Comparison of ENCODE assay signal across 18 mouse cellular contexts in the genomic region with DNA sequence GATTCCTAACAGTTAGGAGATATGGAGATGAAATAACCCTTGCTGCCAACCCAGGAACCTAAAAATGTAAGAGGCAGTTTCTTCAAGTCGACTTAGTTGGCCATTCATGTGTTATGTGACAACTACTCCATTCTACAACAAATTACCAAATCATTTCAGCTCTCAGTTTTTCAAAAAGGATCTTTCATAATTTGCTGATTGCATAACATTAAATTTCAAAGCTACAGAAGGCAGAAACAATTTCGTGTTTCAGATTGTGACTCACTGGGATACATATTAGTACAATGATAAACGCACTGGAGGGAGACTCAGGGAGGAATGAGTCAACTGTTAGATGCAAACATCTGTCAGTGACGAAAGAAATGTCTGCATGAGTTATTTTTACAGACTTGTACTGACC. TPM values are rescaled to one million over a fixed set of nuclear protein-coding genes. Genes with fewer than 3 reads are reported as not detected.
A peak's percentile ranks its signal among the peaks of the same experiment; 100 is the strongest.
DNase-seq lines count a peak whose midpoint lies in the region; ATAC-seq and TF ChIP-seq lines count a peak whose summit lies in the region.
"Had no signal": no experiment of that assay in that cellular context is flagged by ENCODE, and none has a peak within 500 bp of the region (broad histone marks: within the 10 kb centered on the region; RNA-seq: fewer than 3 reads in every experiment).

No protein-coding gene starts in this region.

- peak; percentile 72; the same call in 1 of the 2 replicates for ATAC-seq in lung, embryonic 16.5 days (ENCODE audit: low read depth)
- 0 out of 2 replicates have a peak, but pooled peaks have one; percentile 22 for ATAC-seq in common myeloid progenitor, adult 5-6 weeks (replicated peaks; ENCODE audit: low read depth, poor library complexity, severe bottlenecking)
- no peak for ATAC-seq in erythroblast, adult 5-6 weeks (replicated peaks; ENCODE audit: low FRiP score, poor library complexity, severe bottlenecking)

- H3K4me2 ChIP-seq in lung, embryonic 16.5 days (ENCODE audit: low read depth, low read length) = no peak overlapping the region
- H3K4me2 ChIP-seq: embryonic facial prominence, embryonic 12.5 days; forebrain, embryonic 13.5 days; heart, embryonic 15.5 days; liver, embryonic 11.5 days; lung, embryonic 15.5 days; midbrain, embryonic 11.5 days had no signal

- no peak for DNase-seq in lung, adult 2 months
- peak; percentile 63 for DNase-seq in Muller cell, postnatal 12 days (ENCODE audit: inconsistent ontology term)
- DNase-seq in skeletal muscle tissue, adult 2 months (ENCODE audit: low read depth, low spot score) = peak; percentile 10
- no peak for DNase-seq in MN1 (ENCODE audit: low spot score)
- DNase-seq: kidney, adult 2 months; kidney, postnatal 14 days; layer of hippocampus, adult 9-11 months; thymus, postnatal 36 days had no signal

- no peaks in the 10 kb centered on the region for H3K27me3 ChIP-seq in lung, embryonic 16.5 days (ENCODE audit: control insufficient read depth, insufficient read depth, low read depth, low read length)
- H3K27me3 ChIP-seq: embryonic facial prominence, embryonic 12.5 days; forebrain, embryonic 13.5 days; heart, embryonic 15.5 days; lung, embryonic 15.5 days had no signal

- no peak overlapping the region for H3K4me3 ChIP-seq in lung, embryonic 16.5 days (ENCODE audit: low read length)
- H3K4me3 ChIP-seq in lung, adult 2 months (replicated peaks; ENCODE audit: extremely low read depth, low read depth, low read length) = no peak overlapping the region
- H3K4me3 ChIP-seq: embryonic facial prominence, embryonic 12.5 days; forebrain, embryonic 13.5 days; heart, embryonic 15.5 days; hindbrain, embryonic 10.5 days; lung, embryonic 15.5 days had no signal

- H3K9ac ChIP-seq in lung, embryonic 16.5 days (ENCODE audit: low read length) = no peak overlapping the region
- H3K9ac ChIP-seq: embryonic facial prominence, embryonic 12.5 days; forebrain, embryonic 13.5 days; heart, embryonic 15.5 days; lung, embryonic 15.5 days had no signal

- no peaks in the 10 kb centered on the region for H3K9me3 ChIP-seq in lung, embryonic 16.5 days (ENCODE audit: control insufficient read depth, low read length)
- H3K9me3 ChIP-seq: embryonic facial prominence, embryonic 12.5 days; forebrain, embryonic 13.5 days; heart, embryonic 15.5 days; hindbrain, embryonic 10.5 days; lung, embryonic 15.5 days had no signal

- WGBS in lung, embryonic 16.5 days = 43% methylated on average over 4 of the region's 4 CpGs
- WGBS in lung, adult 2 months = 29% methylated on average over 4 of the region's 4 CpGs

- no peaks in the 10 kb centered on the region for H3K36me3 ChIP-seq in lung, embryonic 16.5 days (ENCODE audit: control insufficient read depth, insufficient read depth, low read length)
- H3K36me3 ChIP-seq: embryonic facial prominence, embryonic 12.5 days; heart, embryonic 15.5 days; hindbrain, embryonic 10.5 days; lung, embryonic 15.5 days had no signal

- no peak for TF ChIP-seq POLR2A in lung, adult 2 months (IDR thresholded peaks at IDR 0.05; ENCODE audit: borderline replicate concordance, extremely low read depth, low read depth, low read length)

- H3K4me1 ChIP-seq in lung, embryonic 16.5 days (replicated peaks; ENCODE audit: control insufficient read depth, insufficient read depth, low read length) = peaks cover 10% of the 10 kb centered on the region
- H3K4me1 ChIP-seq in lung, adult 2 months (ENCODE audit: control insufficient read depth, insufficient read depth, low read length) = no peaks in the 10 kb centered on the region; the same call in 1 of the 2 replicates

- peak overlapping the region; percentile 40; the same call in 1 of the 2 replicates for H3K27ac ChIP-seq in lung, embryonic 16.5 days (ENCODE audit: low read length)
- H3K27ac ChIP-seq: embryonic facial prominence, embryonic 12.5 days; forebrain, embryonic 13.5 days; hindbrain, embryonic 10.5 days; lung, embryonic 15.5 days had no signal

- TF ChIP-seq CTCF in lung, adult 2 months (IDR thresholded peaks at IDR 0.05; ENCODE audit: insufficient read depth, low read length) = no peak

RNA-seq across cellular contexts. Expression of gene Zmynd11, which starts 15.3 kb away (rescaled TPM):
- 130 and 139 TPM in 2 replicates for polyA plus RNA-seq in lung, embryonic 16.5 days (2015; fragmentation: Nextera tagmentation; extraction: Ambion mirVana)
- 47.9 and 62.0 TPM in 2 replicates for polyA plus RNA-seq in lung, adult 2 months (2012; rRNA removed)
- total RNA-seq in common myeloid progenitor, adult 5-6 weeks (2017) = 70.0 and 78.6 TPM in 2 replicates
- total RNA-seq in erythroblast, adult 5-6 weeks (2015; ENCODE audit: low replicate concordance) = 1.5 and 14.8 TPM in 2 replicates
- total RNA-seq in erythroblast, adult 5-6 weeks (2017; ENCODE audit: low replicate concordance) = 12.3 and 18.8 TPM in 2 replicates

Comparison
In these comparisons a context has a peak if more than half of its experiments do, and no peak if none do; other contexts are left out.
1. DNase-seq: peak in Muller cell, postnatal 12 days (single experiment) and skeletal muscle tissue, adult 2 months (single experiment); none in lung, adult 2 months (single experiment) and MN1 (single experiment).